Mouse (Mus musculus) liver, embryonic 14.5 days (tissue): ENCODE data around the gene Ndufs2.

Experiments used
- CTCF ChIP-seq: IDR thresholded peaks from 2 replicates; pipeline ENCODE4 v1.5.1; 2016; ENCODE audit warnings: antibody characterized with exemption, low read depth, control low read depth
- EP300 ChIP-seq: IDR thresholded peaks from 2 replicates; pipeline ENCODE4 v1.6.1; 2016; ENCODE audit warnings: antibody characterized with exemption, low read depth

GRCm38 (mm10) chr1:171295063-171295402 is 43.8 kb upstream of the Ndufs2 start:
- TF ChIP-seq EP300 (no peak), CTCF (no peak)
